Mouse (Mus musculus) testis, postnatal 10 days (tissue): ENCODE results near the gene Tldc2.

ENCODE experiments used
- DNase-seq: peaks from one replicate; pipeline ENCODE4 v3.0.0; 2021; ENCODE audit warnings: low spot score

Tldc2 gene

DNA sequence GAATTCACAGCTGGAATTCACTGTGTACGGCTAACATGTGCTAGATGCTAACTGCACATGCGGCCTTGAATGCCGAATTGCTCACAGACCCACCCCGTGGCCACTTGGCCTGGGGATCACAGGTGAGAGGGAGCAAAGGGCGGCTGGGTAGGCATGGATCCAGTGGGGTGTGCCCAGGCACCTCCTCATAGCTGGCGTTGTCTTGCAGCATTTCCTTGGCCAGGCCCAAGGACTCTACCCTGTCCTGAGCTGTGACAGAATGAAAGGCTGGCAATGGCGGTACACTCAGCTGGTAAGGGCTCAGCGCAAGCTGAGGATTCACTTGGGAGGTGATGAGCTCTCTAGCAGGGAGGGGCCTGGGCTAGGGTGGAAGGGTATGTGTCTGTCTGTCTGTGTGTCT is at the start of gene Tldc2:
Gene Tldc2, plus strand, starts transcription at position 260 of the 400 bp plus-strand sequence.
- DNase-seq = no peak

DNA sequence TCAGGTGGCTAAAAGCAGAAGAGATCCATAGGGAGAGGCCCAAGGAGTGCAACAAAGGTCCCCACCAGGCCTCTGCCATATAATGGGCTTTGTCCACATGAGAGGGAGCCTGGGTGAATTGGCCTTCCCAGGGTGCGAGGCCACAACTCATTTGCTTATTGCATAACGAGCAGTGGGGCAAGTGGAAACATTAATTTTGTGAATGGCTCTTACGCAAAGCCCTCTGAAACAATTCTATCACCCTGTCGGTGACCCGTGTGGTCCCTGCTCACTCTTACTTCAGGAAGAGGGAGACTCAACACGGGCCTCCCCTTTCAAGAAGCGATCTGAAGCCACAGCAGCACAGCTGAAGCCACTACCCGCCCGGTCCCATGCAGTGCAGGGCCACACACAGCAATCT is 49.6 kb upstream of the Tldc2 start:
- no peak for DNase-seq

DNA sequence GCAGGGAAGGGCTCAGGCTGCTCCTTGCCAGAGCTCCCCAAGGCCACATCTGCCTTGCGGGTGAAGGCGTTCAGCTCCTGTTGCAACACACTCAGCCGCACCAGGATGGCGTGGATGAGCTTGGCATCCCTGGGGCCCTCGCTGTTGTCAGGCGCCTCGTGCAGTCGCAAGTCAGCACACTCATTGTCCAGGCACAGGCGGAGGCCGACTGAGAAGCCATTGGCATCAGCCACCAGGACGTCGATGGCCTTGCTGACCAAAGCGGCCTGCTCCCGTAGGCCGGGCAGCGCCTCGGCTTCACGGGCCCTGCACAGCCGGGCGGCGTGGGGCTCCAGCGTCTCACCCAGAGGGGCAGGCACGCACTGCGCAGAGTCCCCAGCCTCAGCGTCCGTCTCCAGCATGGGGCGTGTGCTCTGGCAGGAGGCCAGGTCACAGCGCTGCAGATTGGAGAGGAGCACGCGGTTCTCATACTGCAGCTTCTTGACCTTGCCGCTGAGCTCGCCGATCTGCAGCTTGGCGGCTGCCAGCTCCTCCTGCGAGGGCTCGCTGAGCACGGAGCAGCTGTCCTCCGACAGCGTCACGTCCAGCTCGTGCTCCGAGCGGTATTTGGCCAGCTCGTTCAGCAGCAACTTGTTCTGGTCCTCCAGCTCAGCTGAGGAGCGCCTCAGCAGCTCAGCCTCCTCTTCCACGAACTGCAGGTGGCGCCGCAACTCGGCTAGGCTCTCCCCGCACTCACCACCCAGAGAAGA is 46.8 kb upstream of the Tldc2 start:
- DNase-seq = peak; percentile 70

DNA sequence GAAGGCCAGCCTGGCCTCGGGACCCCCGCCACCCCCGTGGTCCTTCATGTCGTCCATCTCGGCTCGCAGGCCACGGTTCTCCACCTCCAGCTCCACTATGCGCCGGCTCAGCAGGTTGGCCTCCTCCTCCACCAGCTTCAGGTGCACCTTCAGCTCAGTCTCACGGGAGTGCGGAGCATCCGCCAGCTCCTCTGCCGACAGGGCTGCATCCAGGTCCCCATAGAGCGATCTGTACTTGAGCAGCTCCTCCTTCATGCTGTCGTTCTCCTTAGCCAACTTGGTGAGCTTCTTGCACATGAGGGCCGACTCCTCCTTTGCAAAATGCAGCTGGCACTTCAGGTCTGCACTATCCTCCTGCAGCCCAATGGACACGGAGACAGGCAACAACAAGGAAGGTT is 46.2 kb upstream of the Tldc2 start:
- DNase-seq = no peak

DNA sequence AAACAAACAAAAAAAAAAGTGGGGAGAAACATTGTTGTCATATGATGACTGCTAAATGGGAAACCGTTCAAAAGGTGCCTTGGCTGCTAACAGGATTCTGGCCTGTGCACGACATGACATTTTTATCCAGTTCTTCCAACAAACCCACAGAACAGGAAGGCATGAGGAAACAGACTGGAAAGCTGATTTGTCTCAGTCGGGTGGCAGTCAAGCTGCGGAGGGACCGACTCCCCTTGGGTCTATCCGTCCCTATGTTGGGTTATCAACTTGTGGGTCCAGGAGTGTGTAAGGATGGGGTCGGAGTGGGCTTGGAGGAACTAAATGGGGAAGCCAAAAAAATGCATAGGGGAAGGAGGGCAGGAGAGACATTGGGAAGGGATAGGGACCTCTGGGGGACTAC is 45.4 kb upstream of the Tldc2 start:
- DNase-seq = no peak

DNA sequence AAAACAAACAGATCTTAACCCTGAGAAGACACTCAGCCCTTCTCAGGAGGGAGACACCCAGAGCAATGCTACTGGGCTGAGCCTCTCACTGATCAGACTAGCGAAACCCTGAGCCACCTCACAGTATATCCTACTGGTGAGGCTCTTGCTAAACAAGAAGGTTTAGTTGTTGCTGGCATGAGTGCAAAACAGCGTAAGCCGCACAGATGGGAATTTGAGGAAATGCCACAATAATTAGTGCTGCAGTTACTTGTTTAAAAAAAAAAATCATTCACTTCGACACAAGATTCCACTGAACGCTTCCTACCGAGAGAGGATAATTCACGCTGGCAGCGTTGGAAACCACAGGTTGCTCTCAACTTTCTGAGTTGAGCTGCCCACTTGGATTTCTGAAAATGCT is 43.3 kb upstream of the Tldc2 start:
- DNase-seq = no peak

DNA sequence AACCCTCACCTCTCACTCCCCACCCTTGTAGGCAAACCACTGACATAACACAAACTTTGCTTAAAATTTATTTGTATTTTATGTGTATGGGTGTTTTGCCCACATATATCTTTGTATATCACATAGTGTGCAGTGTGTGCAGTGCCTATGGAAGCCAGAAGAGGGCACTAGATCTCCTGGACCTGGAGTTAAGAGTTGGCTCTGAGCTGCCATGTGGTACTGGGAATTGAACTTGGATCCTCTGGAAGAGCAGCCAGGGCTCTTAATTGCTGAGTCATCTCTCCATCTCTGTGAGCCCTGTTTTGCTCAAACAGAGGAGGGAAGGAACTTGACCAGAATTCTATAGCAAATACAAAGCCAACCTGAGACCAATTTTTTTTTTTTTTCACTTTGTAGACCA is 42.9 kb upstream of the Tldc2 start:
- no peak for DNase-seq

DNA sequence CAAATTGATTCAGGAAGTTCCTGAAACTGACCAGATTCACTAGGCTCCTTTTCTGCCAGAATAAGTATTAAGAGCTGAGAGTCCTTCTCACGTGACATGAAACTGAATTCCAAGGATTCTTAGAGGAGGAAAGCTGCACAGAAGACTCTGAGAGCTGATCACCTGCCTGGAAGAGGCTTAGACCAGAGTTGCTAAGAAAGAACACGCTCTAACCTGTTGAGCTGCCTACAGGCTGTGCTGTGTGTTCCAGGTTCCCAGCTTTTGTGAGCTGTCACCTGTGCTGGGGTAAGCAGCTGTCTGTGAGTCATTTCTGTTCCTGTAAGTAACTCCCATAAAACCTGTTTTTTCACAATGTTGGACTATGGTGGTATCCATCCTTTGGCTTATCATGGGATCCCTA is 40.9 kb upstream of the Tldc2 start:
- DNase-seq = no peak

DNA sequence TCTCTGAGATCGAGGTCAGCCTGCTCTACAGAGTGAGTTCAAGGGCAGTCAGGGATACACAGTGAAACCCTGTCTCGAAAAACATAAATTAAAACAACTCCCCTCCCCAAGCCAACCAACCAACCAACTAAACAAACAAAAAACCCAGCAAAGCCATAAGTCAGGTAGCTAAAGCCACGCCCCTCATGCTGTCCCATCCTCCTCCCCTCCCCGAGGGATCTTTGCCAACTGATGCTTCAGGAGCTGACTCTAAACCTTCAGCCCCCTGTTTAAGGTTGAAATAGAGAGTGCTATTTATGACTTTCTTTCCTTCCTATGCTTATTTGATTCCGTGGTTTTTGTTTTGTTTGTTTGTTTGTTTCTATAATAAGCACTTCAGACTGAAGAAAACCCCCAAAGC is 39.9 kb upstream of the Tldc2 start:
- DNase-seq = no peak

DNA sequence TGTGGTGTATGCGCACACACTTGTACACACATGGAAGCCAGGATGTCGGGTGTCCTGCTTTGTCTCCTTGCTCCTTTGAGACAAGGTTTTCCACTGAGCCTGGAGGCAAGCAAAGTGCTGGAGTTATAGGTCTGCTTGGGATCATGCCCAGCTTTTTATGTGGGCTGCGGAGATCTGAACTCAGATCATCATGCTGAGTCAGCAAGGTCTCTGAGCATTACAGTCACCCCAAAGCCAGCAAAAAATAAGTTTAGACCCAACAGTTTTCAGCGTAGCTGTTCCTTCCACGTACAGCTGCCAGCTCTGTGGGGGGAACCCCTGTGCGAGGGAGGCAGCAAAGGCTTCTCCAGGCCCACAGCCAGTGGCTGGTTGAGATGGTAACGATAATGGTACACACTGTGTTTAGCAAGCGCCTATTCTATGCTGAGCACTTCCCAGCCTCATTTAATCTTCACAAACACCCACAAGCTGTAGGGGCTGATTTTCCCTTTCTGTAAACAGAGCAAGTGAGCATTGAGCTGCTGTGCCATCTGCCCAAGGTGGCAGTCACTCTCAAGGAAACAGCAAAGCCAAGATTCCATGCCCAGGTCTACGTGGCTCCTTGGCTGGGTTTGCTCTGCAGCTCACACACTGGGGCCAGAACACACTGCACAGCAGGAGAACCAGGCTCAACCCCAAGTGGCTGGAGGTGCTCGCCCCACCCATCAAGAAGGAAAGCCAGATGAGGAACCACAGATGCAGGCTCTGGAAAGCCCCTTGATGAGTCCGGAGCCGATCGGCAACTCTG is 38.3 kb upstream of the Tldc2 start:
- no peak for DNase-seq

DNA sequence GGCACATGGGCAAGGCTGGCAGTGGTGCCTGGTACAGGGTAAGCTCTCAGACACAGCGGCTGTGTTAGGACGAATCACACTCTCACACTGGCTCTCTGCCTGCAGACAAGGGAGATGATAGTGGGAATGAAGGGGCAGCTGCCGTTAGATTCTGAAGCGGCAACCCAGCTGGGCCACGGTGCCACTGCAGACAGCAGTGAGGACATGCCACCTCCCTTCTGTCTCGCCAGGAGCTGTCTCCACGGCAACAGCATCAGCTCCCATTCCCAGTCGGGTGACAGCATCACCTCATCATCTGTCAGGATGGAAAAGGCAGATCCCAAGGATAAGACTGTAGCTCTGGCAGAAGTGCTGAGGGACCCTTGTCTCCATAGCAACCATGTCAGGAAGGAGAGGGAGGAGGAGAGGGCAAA is 37.0 kb upstream of the Tldc2 start:
- no peak for DNase-seq

DNA sequence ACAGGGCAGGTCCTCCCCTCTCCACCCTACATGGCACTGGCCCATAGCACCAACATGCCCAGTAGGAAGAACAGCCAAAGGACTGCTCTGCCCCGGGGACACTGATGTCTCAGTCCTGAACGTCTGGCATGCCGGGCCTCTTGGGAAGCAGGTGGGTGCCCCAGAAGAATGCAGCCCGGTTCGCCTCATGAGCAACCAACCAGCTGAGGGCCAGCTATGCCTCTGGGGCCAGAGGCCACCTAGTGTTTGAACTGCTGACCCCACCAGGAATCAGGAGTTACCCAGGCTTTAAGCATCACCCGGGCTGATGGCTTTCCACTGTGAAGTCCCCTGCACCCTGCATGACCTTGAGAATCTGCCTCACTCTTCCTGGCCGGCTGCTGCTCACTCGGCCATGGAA is 34.4 kb upstream of the Tldc2 start:
- DNase-seq = no peak

DNA sequence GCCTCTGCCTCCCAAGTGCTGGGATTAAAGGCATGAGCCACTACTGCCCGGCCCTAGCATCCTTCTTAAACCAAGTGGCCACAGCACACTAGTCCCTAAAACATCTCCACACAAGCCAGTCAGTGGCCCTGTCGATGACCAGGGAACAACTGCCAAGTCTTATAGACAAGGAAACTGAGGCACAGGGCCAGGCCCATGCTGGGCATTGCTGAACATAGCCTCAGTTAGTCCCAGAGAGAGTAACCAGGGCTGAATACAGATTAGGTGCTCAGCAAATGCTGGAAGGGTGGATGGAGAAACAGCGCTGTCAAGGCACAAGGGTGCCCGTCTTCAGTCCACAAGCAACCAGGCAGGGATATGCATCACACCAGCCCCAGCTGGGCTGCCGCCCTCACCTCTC is 33.7 kb upstream of the Tldc2 start:
- no peak for DNase-seq

DNA sequence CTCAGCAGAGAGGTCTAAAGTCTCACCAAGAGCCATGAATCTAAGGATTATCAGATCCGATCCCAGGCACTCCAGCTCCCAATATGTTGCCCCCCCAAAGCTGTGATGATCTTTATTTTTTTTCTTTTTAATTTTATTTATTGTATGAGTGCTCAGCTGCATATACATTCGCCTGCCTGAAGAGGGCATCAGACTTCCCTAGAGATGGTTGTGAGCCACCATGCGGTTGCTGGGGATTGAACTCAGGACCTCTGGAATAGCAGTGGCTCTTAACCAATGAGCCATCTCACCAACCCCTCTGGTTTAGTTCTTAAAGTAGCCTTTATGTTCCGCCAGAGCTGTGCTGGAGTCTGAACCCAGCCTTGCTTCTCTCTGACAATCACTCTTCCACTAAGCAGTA is 33.1 kb upstream of the Tldc2 start:
- DNase-seq = no peak

DNA sequence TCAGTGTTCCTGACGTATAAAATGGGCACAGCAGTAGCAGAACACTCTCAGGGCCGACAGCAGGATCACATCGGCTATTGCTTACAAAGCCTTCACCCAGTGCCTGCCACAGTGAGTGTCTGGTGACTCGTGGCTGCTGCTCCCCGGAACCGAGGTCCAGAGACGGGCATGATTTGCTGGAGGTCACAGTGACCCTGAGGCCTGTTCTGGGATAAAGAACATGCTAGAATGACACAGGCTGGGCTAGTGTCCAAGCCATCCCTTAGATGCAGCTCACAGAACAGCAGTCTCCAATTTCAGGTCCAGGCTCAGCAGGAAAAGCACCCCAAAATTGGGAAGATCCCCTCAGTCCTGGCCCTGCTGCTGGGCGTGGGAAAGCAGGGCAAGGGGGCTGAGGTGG is 32.6 kb upstream of the Tldc2 start:
- no peak for DNase-seq

DNA sequence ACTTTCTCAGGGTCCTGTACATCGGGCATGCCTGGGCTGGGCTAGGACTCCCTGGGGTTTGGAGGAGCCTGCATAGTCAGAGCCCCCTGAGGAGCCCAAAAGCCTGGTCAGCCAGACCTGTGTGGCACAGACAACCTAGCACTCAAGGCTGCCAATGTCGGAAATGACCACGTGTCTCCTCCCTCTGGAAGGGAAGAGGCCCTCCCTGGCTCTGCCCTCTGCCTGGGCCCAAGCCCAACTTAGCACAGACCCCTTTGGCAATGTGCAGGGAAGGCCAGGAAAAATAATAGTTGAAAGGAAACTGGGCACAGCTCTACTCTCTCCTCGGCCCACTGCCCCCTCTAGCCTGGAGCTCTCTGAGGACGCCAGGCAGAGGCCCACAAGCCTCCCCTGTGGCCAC is 32.0 kb upstream of the Tldc2 start:
- no peak for DNase-seq

DNA sequence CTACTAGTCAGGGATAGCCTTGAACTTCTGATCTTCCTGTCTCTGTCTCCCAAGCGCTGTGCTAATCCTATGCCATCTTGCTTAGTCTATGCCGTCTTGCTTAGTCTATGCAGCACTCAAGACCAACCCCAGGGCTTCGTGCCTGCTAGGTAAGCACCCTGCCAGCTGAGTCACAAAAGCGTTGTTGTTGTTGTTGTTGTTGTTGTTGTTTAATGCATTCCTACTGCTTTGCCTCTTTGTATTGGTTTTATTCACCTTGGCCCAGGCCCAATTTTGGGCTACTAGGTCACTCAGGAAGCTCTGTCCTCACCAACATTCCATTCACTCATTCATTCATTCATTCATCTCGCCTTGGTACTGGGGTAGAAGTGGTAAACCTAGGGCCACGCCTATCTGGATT is 31.1 kb upstream of the Tldc2 start:
- no peak for DNase-seq

DNA sequence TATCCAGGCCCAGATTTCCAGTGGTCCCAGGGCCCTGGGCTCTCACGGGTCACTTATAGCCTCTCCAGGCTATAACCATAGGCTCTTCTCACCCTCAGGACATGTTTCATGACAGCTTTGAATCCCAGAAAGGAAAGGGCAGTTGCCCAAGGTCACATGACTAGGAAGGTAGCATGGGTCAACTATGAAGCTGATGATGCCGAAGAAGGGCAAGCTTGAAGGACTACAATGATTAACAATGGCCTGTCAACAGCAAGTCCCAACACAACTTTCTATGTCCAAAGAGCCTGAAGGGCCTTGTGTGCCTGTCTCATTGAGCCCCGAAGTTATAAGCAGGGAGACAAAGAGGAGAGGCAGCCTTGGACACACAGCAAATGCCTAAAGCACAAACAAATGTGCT is 29.7 kb upstream of the Tldc2 start:
- DNase-seq = no peak

DNA sequence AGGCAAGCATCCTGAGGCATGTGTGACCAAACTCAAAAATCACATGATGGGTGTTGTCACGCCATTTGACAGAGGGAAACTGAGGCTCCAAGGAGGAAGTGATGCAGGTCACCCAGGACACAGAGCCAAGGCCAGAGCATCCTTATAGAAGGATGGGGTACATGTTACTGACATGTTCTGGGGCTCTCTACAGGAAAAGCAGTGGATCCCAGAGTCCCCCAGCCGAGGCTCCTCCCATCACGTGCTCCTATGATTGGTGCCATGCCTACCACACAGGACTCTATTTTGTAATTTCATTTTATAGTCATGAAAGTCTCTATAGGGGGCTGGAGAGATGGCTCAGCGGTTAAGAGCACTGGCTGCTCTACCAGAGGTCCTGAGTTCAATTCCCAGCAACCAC is 29.1 kb upstream of the Tldc2 start:
- DNase-seq = no peak

DNA sequence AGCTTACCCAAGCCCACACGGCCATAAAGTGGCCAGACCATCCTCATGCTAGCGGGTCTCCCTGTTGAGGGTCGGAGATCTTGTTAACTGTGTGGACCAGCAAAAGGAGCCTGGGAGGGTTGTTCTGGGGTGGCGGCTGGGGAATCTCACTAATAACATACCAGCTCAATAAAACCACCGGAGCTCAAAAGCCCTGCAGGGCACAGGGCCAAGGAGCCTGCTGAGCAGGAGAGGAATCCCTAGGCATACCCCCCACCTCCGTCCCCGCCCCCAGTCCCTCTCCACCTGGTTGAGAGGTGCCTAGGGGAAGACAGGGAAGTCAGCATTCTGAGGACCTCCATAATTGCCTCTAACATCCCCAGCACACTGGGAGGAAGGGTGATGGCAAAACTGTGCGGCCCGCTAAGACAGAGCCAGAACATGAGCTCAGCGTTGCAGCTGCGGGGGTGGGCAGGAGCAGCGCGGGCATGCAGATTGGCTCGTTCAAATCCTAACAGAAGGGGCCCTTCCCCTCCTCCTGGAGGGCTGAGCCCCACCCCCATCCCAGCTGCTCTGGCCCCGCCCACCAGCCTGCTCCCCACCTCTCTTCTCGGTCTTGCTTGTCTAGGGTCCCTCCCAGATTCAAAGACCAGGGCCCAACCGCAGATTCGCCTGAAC is 28.4 kb upstream of the Tldc2 start:
- peak; percentile 82 for DNase-seq

DNA sequence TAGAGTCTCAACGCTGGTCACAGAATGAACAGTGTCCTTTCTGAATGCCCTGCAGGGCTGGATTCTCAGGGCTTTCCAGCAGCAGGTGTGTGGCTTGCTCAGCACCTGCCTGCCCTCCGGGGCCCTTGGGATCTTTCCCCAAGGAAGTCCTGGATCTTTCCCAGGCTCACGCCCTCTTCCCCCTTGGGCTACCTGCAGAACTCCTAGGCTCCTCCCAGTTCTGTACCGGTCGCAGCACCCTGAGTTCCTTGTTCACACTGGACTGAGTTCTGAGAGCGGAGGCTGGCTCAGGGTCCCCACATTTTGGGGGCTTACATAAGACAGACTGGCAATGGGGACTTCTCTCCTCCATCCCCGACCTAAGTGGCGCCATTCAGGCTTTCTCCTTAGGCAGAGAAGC is 27.7 kb upstream of the Tldc2 start:
- DNase-seq = no peak

DNA sequence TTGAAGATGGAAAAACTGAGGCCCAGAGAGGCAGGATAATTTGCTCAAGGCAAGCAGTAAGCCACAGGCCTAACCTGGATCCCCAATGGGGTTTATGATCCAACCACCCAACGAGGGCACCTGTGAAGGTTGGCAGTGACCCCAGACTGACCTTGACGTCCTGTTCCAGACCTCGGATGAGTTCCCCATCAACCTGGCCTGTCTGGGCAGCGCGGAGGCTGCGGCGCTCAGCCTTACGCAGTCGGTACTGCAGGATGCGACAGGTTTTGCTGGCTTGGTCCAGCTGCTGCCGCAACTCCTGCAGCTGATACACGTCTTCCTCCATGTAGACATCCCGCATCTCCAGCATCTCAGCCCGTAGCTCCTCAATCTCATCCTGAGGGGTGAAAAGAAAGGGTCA is 26.8 kb upstream of the Tldc2 start:
- DNase-seq = no peak

DNA sequence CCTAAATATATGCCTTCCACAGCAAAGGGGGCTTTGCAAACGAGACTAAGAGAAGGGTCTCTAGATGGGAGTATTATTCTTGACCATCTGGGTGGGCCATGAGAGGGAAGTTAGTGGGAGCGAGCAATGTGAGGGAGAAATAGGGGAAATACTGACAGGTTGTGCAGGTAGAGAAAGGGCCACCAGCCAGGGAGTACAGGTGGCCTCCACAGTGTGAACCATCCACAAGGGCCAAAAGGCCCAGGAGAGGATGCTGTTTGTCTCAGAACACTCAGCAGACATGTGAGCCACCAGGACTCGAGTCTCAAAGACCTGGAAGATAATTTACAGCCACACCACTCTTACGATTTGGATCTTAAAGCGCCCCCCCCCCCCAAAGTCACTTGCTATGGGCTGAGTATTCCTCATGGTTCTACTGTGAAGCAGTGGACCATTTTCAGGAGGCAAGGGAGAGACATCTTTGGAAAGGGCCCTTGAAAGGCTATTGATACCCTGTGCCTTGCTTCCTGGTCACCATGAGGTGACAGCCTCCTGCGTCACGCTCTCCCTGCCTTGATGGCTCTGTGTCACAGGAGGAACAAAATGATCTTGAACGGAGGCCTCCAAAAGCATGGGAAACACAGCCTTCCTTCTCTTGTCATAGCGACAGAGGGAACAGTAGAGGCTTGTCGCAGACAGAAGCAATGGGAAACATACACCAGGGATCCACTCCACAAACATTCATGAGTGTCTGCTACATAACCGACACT is 26.1 kb upstream of the Tldc2 start:
- no peak for DNase-seq
